Mouse (Mus musculus): ENCODE measurements around the gene Olfr547.

Olfr547 gene

GRCm38 (mm10) chr7:102534449-102534848 is at the start of gene Olfr547:
TSS of gene Olfr547 (plus strand) at chr7:102534749.
- WGBS, result 86% methylated on average over 1 of the region's 1 CpGs

- WGBS, result 84% methylated on average over 8 of the region's 8 CpGs
Measured at GRCm38 (mm10) chr7:102484766-102485165, 49.8 kb upstream of the Olfr547 start.

- WGBS, result 93% methylated on average over 1 of the region's 1 CpGs
Measured at GRCm38 (mm10) chr7:102486105-102486504, 48.4 kb upstream of the Olfr547 start.

DNA sequence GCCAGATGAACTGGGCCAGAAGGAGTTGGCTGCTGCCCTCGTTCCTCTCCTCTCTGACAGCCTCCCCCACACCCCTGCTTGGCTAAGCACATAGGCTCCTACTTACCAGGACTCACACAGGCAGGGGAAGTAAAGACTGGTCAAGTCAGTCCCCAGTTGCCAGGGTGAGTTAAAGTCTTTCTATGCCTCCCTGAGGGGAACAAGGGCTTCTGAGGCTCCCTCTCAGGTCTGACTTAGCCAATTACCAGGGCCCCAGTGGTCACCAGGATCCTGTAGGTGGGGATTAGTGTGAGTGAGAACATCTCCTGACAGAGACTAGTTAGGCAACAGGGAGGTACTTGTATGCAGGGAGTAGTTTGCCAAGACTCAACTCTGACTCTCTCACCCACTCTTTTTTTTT is 46.4 kb upstream of the Olfr547 start, which contains the start of gene Olfr544:
Gene Olfr544 (minus strand): TSS at position 153 of the 400 bp plus-strand sequence.
- WGBS, result 43% methylated on average over 1 of the region's 1 CpGs

GRCm38 (mm10) chr7:102494416-102494815 is 40.1 kb upstream of the Olfr547 start:
- WGBS, result 64% methylated on average over 7 of the region's 7 CpGs

GRCm38 (mm10) chr7:102499473-102499872 is 35.1 kb upstream of the Olfr547 start, which contains the start of gene Olfr545:
TSS of gene Olfr545 (minus strand) at chr7:102499573.
- 75% methylated on average over 3 of the region's 3 CpGs for WGBS

DNA sequence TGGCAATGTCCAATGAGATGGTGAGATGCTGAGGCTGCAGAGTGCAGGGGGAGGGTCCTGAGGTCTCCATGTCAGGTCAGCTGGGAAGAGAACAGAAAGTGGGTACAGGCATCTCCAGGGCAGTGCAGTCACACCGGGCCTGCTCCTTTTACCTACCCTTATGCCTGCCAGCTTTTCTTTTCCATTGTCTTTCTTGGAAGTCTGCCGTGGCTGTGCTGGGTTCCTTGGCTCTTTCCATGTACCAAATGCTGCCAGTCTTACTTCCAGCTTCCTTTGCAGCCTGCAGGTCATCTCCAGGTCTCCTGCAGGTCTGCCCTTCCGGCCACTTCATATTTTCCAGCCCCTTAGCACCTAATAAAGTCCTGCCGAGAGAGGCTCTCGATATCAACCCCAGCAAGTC is 32.6 kb upstream of the Olfr547 start:
- WGBS, result 79% methylated on average over 5 of the region's 5 CpGs

GRCm38 (mm10) chr7:102506848-102507247 is 27.7 kb upstream of the Olfr547 start:
- WGBS, result 44% methylated on average over 3 of the region's 3 CpGs

- WGBS, result 91% methylated on average over 9 of the region's 9 CpGs
Measured at GRCm38 (mm10) chr7:102508066-102508465, 26.5 kb upstream of the Olfr547 start.

GRCm38 (mm10) chr7:102508666-102509065 is 25.9 kb upstream of the Olfr547 start:
- 90% methylated on average over 6 of the region's 6 CpGs for WGBS

DNA sequence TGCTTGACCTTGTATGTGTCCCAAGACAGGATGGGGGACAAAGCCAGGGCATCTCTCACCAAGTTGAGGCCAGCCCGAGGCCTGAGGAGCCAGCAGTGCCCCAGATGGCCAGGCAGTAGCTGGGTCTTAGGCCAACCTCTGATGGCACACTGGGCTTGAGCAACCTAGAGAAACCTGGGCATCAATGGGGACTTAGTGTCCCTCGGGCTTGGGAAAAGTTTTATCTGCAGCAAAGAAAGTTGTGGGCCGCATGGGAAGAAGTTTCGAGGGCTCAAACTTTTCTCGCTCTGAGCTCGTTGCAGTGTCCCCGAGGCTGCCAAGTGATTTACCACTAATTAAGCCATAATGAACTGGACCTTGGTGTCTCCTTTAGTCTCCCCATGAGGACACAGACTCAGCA is 24.8 kb upstream of the Olfr547 start:
- WGBS, result 76% methylated on average over 7 of the region's 7 CpGs

GRCm38 (mm10) chr7:102511927-102512326 is 22.6 kb upstream of the Olfr547 start:
- 91% methylated on average over 10 of the region's 10 CpGs for WGBS

DNA sequence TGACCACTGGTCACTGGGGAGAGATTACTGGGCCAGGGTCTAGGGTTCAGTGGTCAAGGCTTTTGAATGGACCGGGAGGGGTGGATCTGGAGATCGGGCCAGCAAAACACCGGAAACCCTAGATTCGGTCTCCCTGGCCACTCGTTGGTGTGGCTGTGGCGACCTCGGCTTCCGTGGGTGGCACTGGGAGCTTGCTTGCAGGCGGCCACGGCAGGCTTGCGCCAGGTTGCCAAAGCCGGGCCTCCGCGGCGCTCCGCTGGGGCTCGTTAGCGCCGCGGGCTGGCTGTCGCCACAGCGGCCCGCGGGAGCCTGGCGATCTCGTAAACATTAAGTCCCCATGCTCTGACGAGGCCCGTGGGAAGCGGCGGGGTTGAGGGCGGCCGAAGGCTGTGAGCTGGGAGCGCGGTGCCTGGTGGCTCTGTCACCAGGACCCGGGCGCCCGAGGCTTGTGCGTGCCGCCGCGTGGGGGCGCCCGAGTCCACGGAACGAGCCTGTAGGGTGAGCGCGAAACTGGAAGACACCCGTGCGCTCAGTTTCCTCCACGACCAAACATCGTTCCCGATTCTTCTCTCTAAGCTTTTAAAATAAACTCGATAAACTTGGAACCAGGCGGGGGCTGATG is 21.6 kb upstream of the Olfr547 start:
- WGBS, result 1% methylated on average over 54 of the region's 54 CpGs

- WGBS, result 74% methylated on average over 4 of the region's 4 CpGs
Measured at GRCm38 (mm10) chr7:102514144-102514543, 20.4 kb upstream of the Olfr547 start.

GRCm38 (mm10) chr7:102516261-102517050 is 18.1 kb upstream of the Olfr547 start:
- 52% methylated on average over 10 of the region's 10 CpGs for WGBS

DNA sequence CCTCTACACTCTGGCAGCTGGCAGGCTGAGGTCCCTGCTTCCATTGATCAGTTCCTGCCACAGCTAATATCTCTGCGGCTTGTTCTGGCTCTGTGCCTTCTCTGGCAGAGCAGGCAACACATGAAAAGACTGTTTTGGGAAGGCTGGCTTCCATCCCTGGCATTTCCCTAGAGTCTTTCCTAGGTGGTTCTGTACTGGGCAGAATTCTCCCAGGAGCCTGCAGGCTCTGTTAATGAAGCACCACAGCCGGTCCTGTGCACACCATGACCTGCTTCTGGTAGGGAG is 17.6 kb upstream of the Olfr547 start:
- 24% methylated on average over 2 of the region's 2 CpGs for WGBS

GRCm38 (mm10) chr7:102529052-102529451 is 5.5 kb upstream of the Olfr547 start:
- WGBS, result 86% methylated on average over 1 of the region's 1 CpGs

DNA sequence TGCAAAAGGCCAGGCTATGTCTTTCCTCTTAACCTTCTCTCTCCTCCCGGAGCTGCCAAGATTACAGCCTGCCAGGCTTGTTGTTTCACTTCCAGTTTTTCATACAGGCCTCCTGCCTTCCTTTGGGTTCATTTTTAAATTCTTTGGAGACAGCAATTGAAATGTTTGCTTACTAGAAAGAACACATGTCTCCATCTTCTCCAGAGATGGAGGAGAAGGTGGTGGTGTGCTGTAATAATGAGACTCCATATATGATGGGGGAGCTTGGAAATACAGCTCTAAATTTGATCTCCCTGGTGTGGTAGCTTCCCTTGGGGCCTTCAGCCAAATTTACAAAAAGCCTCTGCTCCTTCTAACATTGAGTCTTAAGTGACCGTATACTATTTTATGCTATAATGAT is 6.0 kb downstream of the Olfr547 start, which contains the start of gene Olfr548-ps1:
Gene Olfr548-ps1 (plus strand): TSS at position 301 of the 400 bp plus-strand sequence.
- 76% methylated on average over 2 of the region's 2 CpGs for WGBS

DNA sequence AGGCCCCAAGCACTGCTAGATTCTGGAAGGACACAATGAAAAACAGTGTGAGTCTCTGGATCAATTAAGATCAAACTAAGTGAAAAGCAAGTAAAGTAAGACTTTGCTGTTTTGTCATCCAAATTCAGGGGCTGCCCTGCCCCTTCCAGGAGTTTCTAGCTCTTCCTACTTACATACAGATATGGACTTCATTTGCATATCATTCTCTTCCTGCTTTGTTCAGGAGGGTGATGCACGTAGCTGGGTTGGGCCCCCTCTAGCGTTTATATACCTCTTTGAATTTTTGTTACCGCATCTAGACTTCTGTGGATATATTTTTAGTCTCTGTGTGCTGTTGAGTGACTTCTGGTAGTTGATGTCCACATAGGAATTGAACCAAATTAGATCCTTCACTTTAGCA is 6.7 kb downstream of the Olfr547 start:
- WGBS, result 69% methylated on average over 3 of the region's 3 CpGs

DNA sequence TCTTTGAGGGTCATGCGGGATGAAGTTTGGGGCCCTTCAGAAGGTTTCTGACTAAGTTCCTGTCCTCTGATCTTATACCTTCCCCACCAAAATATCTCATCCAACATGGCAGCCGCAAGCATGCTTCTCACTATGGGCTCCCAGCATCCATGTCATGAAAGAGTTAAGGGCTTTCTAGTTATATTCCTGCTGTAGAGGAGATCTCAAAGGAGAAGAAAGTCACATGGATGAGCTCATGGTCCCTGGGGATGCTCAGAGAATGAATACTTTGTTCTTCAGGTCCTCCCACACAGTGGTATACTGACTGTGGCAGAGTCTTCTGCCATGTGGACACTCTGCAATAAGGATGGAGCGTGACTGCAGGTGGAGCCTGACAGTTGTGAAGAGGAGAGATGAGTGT is 15.0 kb downstream of the Olfr547 start, which contains the start of gene Olfr549:
Gene Olfr549 (plus strand): TSS at position 301 of the 400 bp plus-strand sequence.
- WGBS, result 88% methylated on average over 3 of the region's 3 CpGs

DNA sequence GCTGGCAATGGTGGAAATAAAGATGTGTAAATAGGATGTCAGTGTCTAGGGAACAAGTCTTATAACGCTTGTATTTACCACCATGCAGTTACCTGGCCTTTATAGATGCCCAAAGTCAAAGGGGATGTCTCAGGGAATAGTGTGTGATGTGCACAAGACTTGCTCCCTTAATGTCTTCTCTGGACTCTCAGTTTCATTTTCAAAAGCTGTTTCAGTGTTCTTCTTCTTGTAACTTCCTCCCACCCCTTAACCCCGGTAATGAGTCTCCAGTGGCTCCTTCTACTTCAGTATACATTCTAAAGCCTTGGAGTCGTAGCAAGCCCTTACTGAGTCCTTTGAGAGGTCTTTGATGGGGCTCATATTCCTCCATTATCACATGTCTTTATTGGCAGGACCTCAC is 18.7 kb downstream of the Olfr547 start:
- 89% methylated on average over 3 of the region's 3 CpGs for WGBS

GRCm38 (mm10) chr7:102564999-102565997 is 30.7 kb downstream of the Olfr547 start, which contains the start of gene Trim21:
TSS of gene Trim21 (minus strand) at chr7:102565486.
- WGBS, result 33% methylated on average over 10 of the region's 10 CpGs
